Mouse (Mus musculus) megakaryocyte, embryonic 14.5 days (primary cell): ENCODE results near the gene Cphx1. TPM values are rescaled to one million over a fixed set of nuclear protein-coding genes. Genes with fewer than 3 reads are reported as not detected.
"Not testable (repeated sequence)": the region's sequence is repeated elsewhere in the genome, so short reads cannot be mapped to it uniquely, and the experiment has no call there.

Source experiments
- H3K27me3 ChIP-seq: replicated peaks from 2 replicates; pipeline ENCODE3; 2012; ENCODE audit warnings: inconsistent platforms
- H3K36me3 ChIP-seq: replicated peaks from 2 replicates; pipeline ENCODE3; 2012; ENCODE audit warnings: low read length, inconsistent platforms, mixed read lengths
- H3K4me1 ChIP-seq: 2 replicates; pipeline ENCODE4 v1.6.1; 2012; ENCODE audit warnings: inconsistent platforms
- H3K4me3 ChIP-seq: replicated peaks from 2 replicates; pipeline ENCODE3; 2012; ENCODE audit warnings: moderate library complexity, mild to moderate bottlenecking, inconsistent platforms
- H3K9me3 ChIP-seq: 2 replicates; pipeline ENCODE4 v1.6.1; 2012; ENCODE audit warnings: inconsistent platforms
- polyA plus RNA-seq: library from polyadenylated mRNA; stranded (reverse); fragments of >175 nt; gene quantifications from 2 replicates; pipeline ENCODE4 v1.2.3, GENCODE M21; 2012; ENCODE audit warnings: low replicate concordance; ENCODE audit not compliant: insufficient read depth

Gene Cphx1
- polyA plus RNA-seq, result not detected in 2 replicates

DNA sequence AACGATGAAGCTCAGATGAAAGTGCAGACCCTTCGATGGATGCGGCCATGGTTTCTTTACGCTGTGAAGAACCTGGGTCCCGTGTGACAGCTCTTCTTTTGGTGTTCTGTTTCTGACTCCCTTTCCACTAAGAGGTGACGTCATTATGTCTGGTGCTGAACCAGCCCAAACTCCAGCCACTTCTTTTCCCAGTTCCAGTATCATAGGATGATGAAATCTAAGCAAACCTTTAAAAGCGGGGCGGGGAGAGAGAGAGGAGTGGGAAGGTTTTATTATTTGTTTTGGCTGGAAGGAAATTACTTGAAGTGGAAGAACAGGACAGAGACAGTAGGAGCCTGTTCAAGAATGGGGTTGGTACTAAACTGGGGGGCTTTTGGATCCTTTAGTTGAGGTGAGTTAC, at the start of gene Cphx1:
TSS of gene Cphx1 (plus strand) at position 301 of the 400 bp plus-strand sequence.
- H3K27me3 ChIP-seq, H3K4me1 ChIP-seq, H3K36me3 ChIP-seq, H3K9me3 ChIP-seq, H3K4me3 ChIP-seq: not testable (repeated sequence)

- H3K9me3 ChIP-seq, H3K36me3 ChIP-seq, H3K27me3 ChIP-seq, H3K4me1 ChIP-seq, H3K4me3 ChIP-seq: not testable (repeated sequence)
These were observed 43.5 kb upstream of the Cphx1 start for GRCm38 (mm10) chr14:25894566-25894965.

GRCm38 (mm10) chr14:25895686-25896085, 42.4 kb upstream of the Cphx1 start:
- H3K4me1 ChIP-seq, H3K4me3 ChIP-seq, H3K27me3 ChIP-seq, H3K36me3 ChIP-seq, H3K9me3 ChIP-seq: not testable (repeated sequence)

- not testable (repeated sequence) for H3K4me3 ChIP-seq, H3K9me3 ChIP-seq, H3K27me3 ChIP-seq, H3K4me1 ChIP-seq, H3K36me3 ChIP-seq
These were observed 35.1 kb upstream of the Cphx1 start, which contains the start of gene Plac9a for GRCm38 (mm10) chr14:25903000-25903399. Gene Plac9a (minus strand): TSS chr14:25903100.

DNA sequence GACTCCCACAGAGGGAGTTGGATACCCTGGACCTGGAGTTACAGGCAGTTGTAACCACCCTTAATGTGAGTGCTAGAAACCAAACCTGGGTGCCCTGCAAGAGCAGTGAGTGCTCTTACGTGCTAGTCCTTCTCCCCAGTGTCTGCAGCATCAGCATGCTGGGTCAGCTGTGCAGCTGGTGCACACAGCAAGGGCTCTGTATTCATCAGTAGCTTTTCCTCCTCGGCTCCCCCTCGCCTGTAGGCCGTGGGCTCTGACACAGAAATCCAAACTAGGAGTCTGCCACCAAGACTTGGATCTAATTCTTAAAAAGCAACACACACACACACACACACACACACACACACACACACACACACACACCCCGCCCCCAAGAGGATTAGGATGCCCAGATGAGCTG, 32.9 kb upstream of the Cphx1 start:
- not testable (repeated sequence) for H3K9me3 ChIP-seq, H3K4me1 ChIP-seq, H3K27me3 ChIP-seq, H3K4me3 ChIP-seq, H3K36me3 ChIP-seq

DNA sequence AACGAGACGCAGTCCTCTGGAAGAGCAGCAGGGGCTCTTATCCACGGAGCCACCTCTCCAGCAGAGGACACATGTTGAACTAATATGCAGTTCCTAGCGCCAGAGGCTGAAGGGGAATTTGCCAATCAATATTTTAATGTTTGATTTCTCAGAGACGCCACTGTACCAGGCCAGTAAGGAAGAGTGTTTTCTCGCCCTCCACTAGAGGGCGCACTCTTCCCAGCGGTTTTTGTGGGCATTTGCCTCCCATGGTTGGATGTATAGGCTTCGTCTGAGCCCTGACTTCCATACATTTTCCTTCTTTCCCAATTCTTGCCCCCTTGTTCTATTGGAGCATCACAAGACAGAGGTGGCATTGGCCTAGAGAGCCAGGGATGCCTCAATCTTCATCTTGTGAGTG, 30.8 kb upstream of the Cphx1 start:
- H3K4me1 ChIP-seq, H3K4me3 ChIP-seq, H3K9me3 ChIP-seq, H3K36me3 ChIP-seq, H3K27me3 ChIP-seq: not testable (repeated sequence)

DNA sequence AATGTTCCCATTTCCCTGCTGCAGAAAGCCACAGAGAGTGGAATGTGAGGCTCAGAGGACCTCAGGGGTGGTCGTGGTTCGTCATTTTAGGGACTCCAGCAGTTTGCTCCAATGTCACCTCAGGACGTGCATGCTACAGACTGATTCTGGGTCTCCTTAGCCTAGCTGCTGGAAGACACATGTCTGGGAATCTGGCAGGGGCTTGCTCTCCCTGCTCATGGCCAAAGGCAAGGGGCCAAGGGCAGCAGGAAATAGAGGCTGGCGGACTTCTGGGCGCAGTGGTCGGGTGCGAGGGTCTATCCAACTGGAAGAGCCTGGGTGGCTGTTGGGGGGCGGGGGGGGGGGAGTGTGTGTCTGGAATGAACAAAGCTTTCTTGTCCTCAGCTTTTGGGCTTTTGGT, 29.1 kb upstream of the Cphx1 start:
- not testable (repeated sequence) for H3K4me3 ChIP-seq, H3K27me3 ChIP-seq, H3K4me1 ChIP-seq

GRCm38 (mm10) chr14:25918427-25919170, 19.5 kb upstream of the Cphx1 start:
- not testable (repeated sequence) for H3K9me3 ChIP-seq, H3K27me3 ChIP-seq

More for the DNA sequence above, 29.1 kb upstream of the Cphx1 start:
- H3K36me3 ChIP-seq, H3K9me3 ChIP-seq: not testable (repeated sequence)

GRCm38 (mm10) chr14:25926814-25927561, 11.1 kb upstream of the Cphx1 start:
- H3K27me3 ChIP-seq, H3K4me1 ChIP-seq, H3K36me3 ChIP-seq, H3K9me3 ChIP-seq, H3K4me3 ChIP-seq: not testable (repeated sequence)

More at GRCm38 (mm10) chr14:25918427-25919170, 19.5 kb upstream of the Cphx1 start:
- not testable (repeated sequence) for H3K36me3 ChIP-seq, H3K4me3 ChIP-seq, H3K4me1 ChIP-seq

GRCm38 (mm10) chr14:25927562-25927881, 10.6 kb upstream of the Cphx1 start, which contains the start of gene Tmem254a:
Gene Tmem254a (minus strand): TSS chr14:25927672.
- H3K36me3 ChIP-seq, H3K27me3 ChIP-seq, H3K9me3 ChIP-seq, H3K4me3 ChIP-seq, H3K4me1 ChIP-seq: not testable (repeated sequence)

- H3K4me1 ChIP-seq, H3K9me3 ChIP-seq, H3K36me3 ChIP-seq, H3K4me3 ChIP-seq, H3K27me3 ChIP-seq: not testable (repeated sequence)
These were observed 1.1 kb upstream of the Cphx1 start for GRCm38 (mm10) chr14:25936867-25937630.

DNA sequence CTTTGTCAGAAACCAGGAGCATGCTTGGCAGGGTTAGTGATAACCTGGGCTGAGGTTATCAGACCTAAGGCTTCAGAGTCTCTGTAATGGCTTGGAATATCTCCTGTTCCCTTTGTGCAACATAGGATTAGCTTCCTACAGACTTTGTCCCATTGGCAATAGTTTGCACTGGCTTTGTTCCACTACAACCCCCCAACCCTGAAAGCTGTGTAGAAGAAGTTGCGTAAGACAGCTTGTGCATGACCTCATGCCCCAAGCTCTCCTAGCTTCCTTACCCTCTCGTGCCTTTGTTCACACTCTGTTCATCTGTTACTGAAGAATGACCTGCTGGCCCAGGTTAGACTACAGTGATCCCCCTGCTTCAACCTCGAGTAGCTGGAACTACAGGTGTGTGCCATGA, 19.8 kb downstream of the Cphx1 start:
- not testable (repeated sequence) for H3K27me3 ChIP-seq, H3K9me3 ChIP-seq, H3K4me1 ChIP-seq, H3K4me3 ChIP-seq, H3K36me3 ChIP-seq

DNA sequence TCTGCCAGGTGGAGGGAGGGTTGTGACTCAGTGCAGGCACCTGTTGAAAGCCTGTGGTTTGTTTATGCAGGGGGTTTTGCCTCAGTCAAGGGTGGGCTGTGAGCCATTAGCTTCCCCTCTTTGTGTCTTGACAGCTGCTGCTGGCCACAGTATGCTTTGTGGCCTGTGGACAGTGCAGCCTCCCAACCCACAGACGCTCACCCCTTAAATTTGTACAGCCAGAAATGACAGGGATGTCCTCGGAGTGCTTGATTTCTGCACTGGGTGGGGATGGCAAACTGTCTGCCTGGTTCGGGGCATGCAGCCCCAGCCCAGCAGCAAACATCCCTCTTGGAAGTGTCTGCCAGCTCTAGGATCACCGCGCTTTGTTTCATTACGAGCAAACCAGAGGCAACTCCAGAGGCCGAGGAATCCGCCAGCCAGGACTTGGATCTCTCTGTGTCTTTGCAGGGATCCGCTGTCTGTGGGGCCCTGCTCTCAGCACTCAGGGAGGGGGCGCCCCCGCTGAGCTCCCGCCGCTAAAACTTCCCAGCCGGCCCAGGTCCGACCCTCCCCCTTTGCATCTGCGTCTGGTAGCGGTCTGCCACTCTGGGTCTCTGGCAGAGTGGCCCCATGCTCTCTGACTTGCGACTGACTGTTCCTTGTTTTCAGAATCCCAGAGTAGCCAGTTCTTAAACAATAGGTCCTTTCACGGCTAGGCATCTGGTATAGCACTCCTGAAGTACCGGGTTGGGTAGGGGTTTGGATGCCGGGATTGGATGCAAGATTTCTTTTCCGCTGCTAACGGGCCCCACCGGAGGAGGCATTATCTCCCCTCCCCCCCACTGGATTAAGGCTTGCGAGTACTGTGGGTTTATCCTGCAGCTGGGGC, 40.5 kb downstream of the Cphx1 start, which contains the start of gene Duxbl1:
TSS of gene Duxbl1 (plus strand) at position 207 of the 871 bp plus-strand sequence.
- not testable (repeated sequence) for H3K36me3 ChIP-seq, H3K9me3 ChIP-seq, H3K4me1 ChIP-seq, H3K27me3 ChIP-seq, H3K4me3 ChIP-seq

DNA sequence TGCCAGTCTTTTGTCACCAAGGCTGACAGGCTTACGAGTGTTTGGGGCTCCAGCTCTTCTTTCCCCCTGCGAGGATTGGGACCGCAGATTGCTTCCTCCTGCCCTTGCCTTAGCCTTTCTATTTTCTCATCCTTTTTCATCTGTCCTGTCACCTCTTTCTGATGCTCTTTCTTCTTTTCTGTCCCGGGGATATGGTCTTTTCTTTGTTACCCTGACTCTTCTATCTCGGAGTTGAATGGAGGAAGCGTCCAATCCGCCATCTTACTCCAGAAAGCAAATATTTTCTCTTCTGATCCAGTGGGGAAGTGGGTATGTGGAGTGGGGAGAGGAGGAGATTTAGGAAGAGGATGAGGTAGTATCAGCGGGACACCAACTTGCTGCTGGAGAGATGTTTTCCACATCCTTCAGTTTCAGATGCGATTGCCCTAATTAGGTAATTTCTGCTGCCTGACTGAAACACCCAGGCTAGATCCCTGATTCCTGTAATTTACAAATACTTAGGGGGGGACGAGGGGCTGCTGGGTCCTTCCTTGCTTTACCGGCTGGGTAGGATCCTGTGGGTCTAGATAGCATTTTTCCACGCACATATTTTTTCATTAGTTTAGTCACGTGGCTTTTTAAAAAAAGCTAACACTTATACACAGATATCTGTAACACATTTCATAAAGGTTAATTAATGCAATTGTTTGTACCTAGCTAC, 41.3 kb downstream of the Cphx1 start:
- not testable (repeated sequence) for H3K27me3 ChIP-seq, H3K4me3 ChIP-seq, H3K4me1 ChIP-seq, H3K36me3 ChIP-seq, H3K9me3 ChIP-seq

DNA sequence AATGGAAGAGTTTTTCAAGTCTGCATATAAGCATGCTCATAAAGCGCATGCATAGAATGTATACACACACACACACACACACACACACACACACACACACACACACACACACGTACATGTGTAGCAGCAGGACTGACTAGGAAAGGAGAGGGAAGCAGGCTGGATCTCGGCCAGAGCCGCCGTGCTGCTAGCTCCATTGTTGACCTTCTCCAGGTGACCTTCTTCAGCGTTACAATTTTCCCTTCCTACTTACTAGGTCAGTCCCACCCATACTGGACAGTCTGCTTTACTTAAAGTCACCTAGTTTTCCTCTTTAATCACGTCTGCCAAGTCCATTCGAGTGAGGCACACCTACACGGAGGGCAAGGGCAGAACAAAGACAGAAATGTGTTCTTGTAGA, 43.8 kb downstream of the Cphx1 start:
- H3K27me3 ChIP-seq, H3K36me3 ChIP-seq, H3K4me1 ChIP-seq, H3K4me3 ChIP-seq, H3K9me3 ChIP-seq: not testable (repeated sequence)
